Mouse (Mus musculus) megakaryocyte, embryonic 14.5 days (primary cell): ENCODE measurements around the gene Pafah2.

Source experiments
- FLI1 ChIP-seq: IDR thresholded peaks from 2 replicates; pipeline ENCODE4 v1.6.1; 2012; ENCODE audit warnings: low read length, inconsistent platforms, mixed read lengths
- GATA1 ChIP-seq: IDR thresholded peaks from 3 replicates; pipeline ENCODE4 v1.6.1; 2012; ENCODE audit warnings: mixed read lengths, low read length, inconsistent platforms, borderline replicate concordance

- TF ChIP-seq GATA1 (no peak), FLI1 (no peak)
Observed at GRCm38 (mm10) chr4:134351329-134352260, 44.5 kb upstream of the Pafah2 start.
